Mouse (Mus musculus) hindbrain, embryonic 12.5 days (tissue): ENCODE measurements at regions not wholly inside any gene's neighbourhood (a gene's known extent, or its start where the extent isn't known, plus 50 kb on each side); places are given as distances from the start of the nearest gene placed in this dataset.

ENCODE experiments used
- ATAC-seq: fragments of 200-750 bp; cut with Nextera tagmentation; 2 replicates; pipeline ENCODE4 v1.8.0; 2017; ENCODE audit warnings: moderate TSS enrichment; ENCODE audit not compliant: low FRiP score
- H3K27ac ChIP-seq: fragments of 300-500 bp; sonication (generic); 2 replicates; pipeline ENCODE4 v1.5.1; 2016; ENCODE audit warnings: mild to moderate bottlenecking
- H3K27me3 ChIP-seq: fragments of 300-500 bp; sonication (generic); 2 replicates; pipeline ENCODE4 v1.6.1; 2016; ENCODE audit warnings: mild to moderate bottlenecking
- H3K36me3 ChIP-seq: fragments of 300-500 bp; sonication (generic); 2 replicates; pipeline ENCODE4 v1.6.1; 2016; ENCODE audit warnings: mild to moderate bottlenecking
- H3K4me1 ChIP-seq: fragments of 300-500 bp; sonication (generic); 2 replicates; pipeline ENCODE4 v1.6.1; 2016
- H3K4me2 ChIP-seq: fragments of 300-500 bp; sonication (generic); replicated peaks from 2 replicates; pipeline ENCODE4 v1.6.1; 2016; ENCODE audit warnings: mild to moderate bottlenecking
- H3K4me3 ChIP-seq: fragments of 300-500 bp; sonication (generic); 2 replicates; pipeline ENCODE4 v1.5.1; 2016; ENCODE audit warnings: mild to moderate bottlenecking
- H3K9ac ChIP-seq: fragments of 300-500 bp; sonication (generic); 2 replicates; pipeline ENCODE4 v1.6.1; 2016; ENCODE audit warnings: mild to moderate bottlenecking, moderate library complexity
- H3K9me3 ChIP-seq: fragments of 300-500 bp; sonication (generic); replicated peaks from 2 replicates; pipeline ENCODE4 v1.6.1; 2016; ENCODE audit warnings: mild to moderate bottlenecking
- WGBS: fragments of 180-500 bp; shearing (Covaris S2); methylation state at CpG from one replicate; pipeline ENCODE4 v1.1.7; 2016; 5-methylcytosine and 5-hydroxymethylcytosine counted together

GRCm38 (mm10) chr19:56172454-56172853 lies 114.5 kb upstream of the Habp2 start:
- Histone ChIP-seq H3K27me3 (no peaks in the 10 kb centered on the region; the same call in 1 of the 2 replicates), H3K4me3 (no peak overlapping the region), H3K9ac (no peak overlapping the region), H3K36me3 (no peaks in the 10 kb centered on the region), H3K27ac (no peak overlapping the region), H3K9me3 (peaks cover 4% of the 10 kb centered on the region; the same call in 1 of the 2 replicates), H3K4me1 (peaks cover 9% of the 10 kb centered on the region; the same call in 1 of the 2 replicates), H3K4me2 (no peak overlapping the region)
- 74% methylated on average over 5 of the region's 5 CpGs for WGBS
- ATAC-seq, result no peak

GRCm38 (mm10) chr19:56176059-56176458 lies 110.9 kb upstream of the Habp2 start:
- no peaks in the 10 kb centered on the region; the same call in 1 of the 2 replicates for H3K27me3 ChIP-seq
- no peaks in the 10 kb centered on the region for H3K36me3 ChIP-seq
- H3K4me1 ChIP-seq, result peaks cover 9% of the 10 kb centered on the region; the same call in 1 of the 2 replicates
- H3K4me3 ChIP-seq, result no peak overlapping the region
- H3K4me2 ChIP-seq, result no peak overlapping the region
- no peak overlapping the region for H3K9ac ChIP-seq
- 91% methylated on average over 8 of the region's 8 CpGs for WGBS
- ATAC-seq, result no peak
- no peak overlapping the region for H3K27ac ChIP-seq
- H3K9me3 ChIP-seq, result no peaks in the 10 kb centered on the region

- no peaks in the 10 kb centered on the region; the same call in 1 of the 2 replicates for H3K27me3 ChIP-seq
- no peak overlapping the region for H3K4me3 ChIP-seq
- no peak overlapping the region for H3K9ac ChIP-seq
- no peaks in the 10 kb centered on the region for H3K9me3 ChIP-seq
- peaks cover 9% of the 10 kb centered on the region; the same call in 1 of the 2 replicates for H3K4me1 ChIP-seq
- ATAC-seq, result no peak
- H3K27ac ChIP-seq, result no peak overlapping the region
- H3K4me2 ChIP-seq, result no peak overlapping the region
- WGBS, result 56% methylated on average over 12 of the region's 12 CpGs
- H3K36me3 ChIP-seq, result no peaks in the 10 kb centered on the region
Observed at GRCm38 (mm10) chr19:56177231-56177745, 109.6 kb upstream of the Habp2 start.

GRCm38 (mm10) chr19:56185756-56186155 lies 101.2 kb upstream of the Habp2 start:
- Histone ChIP-seq H3K4me2 (no peak overlapping the region), H3K4me3 (no peak overlapping the region), H3K9me3 (0 out of 2 replicates have a peak, but pooled peaks cover 11% of the 10 kb centered on the region), H3K9ac (no peak overlapping the region), H3K27ac (no peak overlapping the region), H3K36me3 (no peaks in the 10 kb centered on the region), H3K4me1 (peaks cover 11% of the 10 kb centered on the region), H3K27me3 (no peaks in the 10 kb centered on the region; the same call in 1 of the 2 replicates)
- no peak for ATAC-seq
- 63% methylated on average over 5 of the region's 5 CpGs for WGBS

- no peaks in the 10 kb centered on the region for H3K36me3 ChIP-seq
- no peak for ATAC-seq
- H3K4me3 ChIP-seq, result no peak overlapping the region
- peaks cover 11% of the 10 kb centered on the region for H3K4me1 ChIP-seq
- H3K27me3 ChIP-seq, result peaks cover 2% of the 10 kb centered on the region; the same call in 1 of the 2 replicates
- H3K9me3 ChIP-seq, result 0 out of 2 replicates have a peak, but pooled peaks cover 5% of the 10 kb centered on the region
- H3K27ac ChIP-seq, result no peak overlapping the region
- no peak overlapping the region for H3K4me2 ChIP-seq
- no peak overlapping the region for H3K9ac ChIP-seq
- 100% methylated on average over 1 of the region's 1 CpGs for WGBS
Observed at GRCm38 (mm10) chr19:56189185-56189584, 97.8 kb upstream of the Habp2 start.

- Histone ChIP-seq H3K36me3 (no peaks in the 10 kb centered on the region), H3K9me3 (no peaks in the 10 kb centered on the region), H3K4me2 (no peak overlapping the region), H3K27me3 (peaks cover 2% of the 10 kb centered on the region; the same call in 1 of the 2 replicates), H3K27ac (no peak overlapping the region), H3K9ac (no peak overlapping the region), H3K4me3 (no peak overlapping the region), H3K4me1 (peaks cover 11% of the 10 kb centered on the region)
- ATAC-seq, result no peak
- 31% methylated on average over 3 of the region's 3 CpGs for WGBS
Observed at GRCm38 (mm10) chr19:56190222-56190621, 96.7 kb upstream of the Habp2 start.

GRCm38 (mm10) chr19:56198474-56199236 lies 88.3 kb upstream of the Habp2 start:
- Histone ChIP-seq H3K9me3 (no peaks in the 10 kb centered on the region), H3K27me3 (no peaks in the 10 kb centered on the region), H3K4me2 (no peak overlapping the region), H3K36me3 (no peaks in the 10 kb centered on the region), H3K4me3 (no peak overlapping the region), H3K4me1 (peaks cover 10% of the 10 kb centered on the region; the same call in 1 of the 2 replicates), H3K27ac (no peak overlapping the region), H3K9ac (no peak overlapping the region)
- ATAC-seq, result no peak
- WGBS, result 84% methylated on average over 15 of the region's 15 CpGs

GRCm38 (mm10) chr19:56199401-56200150 lies 87.4 kb upstream of the Habp2 start:
- no peak overlapping the region for H3K27ac ChIP-seq
- WGBS, result 56% methylated on average over 14 of the region's 14 CpGs
- H3K9me3 ChIP-seq, result no peaks in the 10 kb centered on the region
- H3K36me3 ChIP-seq, result no peaks in the 10 kb centered on the region
- no peak for ATAC-seq
- H3K9ac ChIP-seq, result no peak overlapping the region
- no peaks in the 10 kb centered on the region for H3K27me3 ChIP-seq
- no peak overlapping the region for H3K4me2 ChIP-seq
- no peak overlapping the region for H3K4me3 ChIP-seq
- H3K4me1 ChIP-seq, result peaks cover 10% of the 10 kb centered on the region; the same call in 1 of the 2 replicates

GRCm38 (mm10) chr19:56201007-56201682 lies 85.8 kb upstream of the Habp2 start:
- Histone ChIP-seq H3K27me3 (no peaks in the 10 kb centered on the region), H3K9me3 (no peaks in the 10 kb centered on the region), H3K9ac (no peak overlapping the region), H3K36me3 (no peaks in the 10 kb centered on the region), H3K4me2 (no peak overlapping the region), H3K4me3 (no peak overlapping the region), H3K27ac (no peak overlapping the region), H3K4me1 (peaks cover 8% of the 10 kb centered on the region; the same call in 1 of the 2 replicates)
- ATAC-seq, result no peak
- WGBS, result 82% methylated on average over 9 of the region's 9 CpGs

GRCm38 (mm10) chr19:56201738-56202480 lies 85.0 kb upstream of the Habp2 start:
- H3K4me2 ChIP-seq, result no peak overlapping the region
- no peak overlapping the region for H3K9ac ChIP-seq
- H3K27me3 ChIP-seq, result no peaks in the 10 kb centered on the region
- no peak overlapping the region for H3K4me3 ChIP-seq
- no peaks in the 10 kb centered on the region for H3K9me3 ChIP-seq
- peaks cover 4% of the 10 kb centered on the region; the same call in 1 of the 2 replicates for H3K4me1 ChIP-seq
- no peaks in the 10 kb centered on the region for H3K36me3 ChIP-seq
- peak; percentile 69; the same call in 1 of the 2 replicates for ATAC-seq
- H3K27ac ChIP-seq, result no peak overlapping the region

- no peaks in the 10 kb centered on the region for H3K36me3 ChIP-seq
- no peaks in the 10 kb centered on the region for H3K9me3 ChIP-seq
- H3K27me3 ChIP-seq, result no peaks in the 10 kb centered on the region
- H3K27ac ChIP-seq, result no peak overlapping the region
- H3K4me2 ChIP-seq, result no peak overlapping the region
- H3K4me3 ChIP-seq, result no peak overlapping the region
- 74% methylated on average over 9 of the region's 9 CpGs for WGBS
- ATAC-seq, result no peak
- H3K4me1 ChIP-seq, result peaks cover 4% of the 10 kb centered on the region; the same call in 1 of the 2 replicates
- H3K9ac ChIP-seq, result no peak overlapping the region
Observed at GRCm38 (mm10) chr19:56202481-56203130, 84.3 kb upstream of the Habp2 start.
